Mouse (Mus musculus): Measurements from ENCODE around the gene Tnfaip1. TPM values are rescaled to one million over a fixed set of nuclear protein-coding genes. Genes with fewer than 3 reads are reported as not detected.
A peak's percentile ranks its signal among the peaks of the same experiment; 100 is the strongest.

Gene Tnfaip1
- polyA plus RNA-seq, 2 experiments from 2014 or later = 19.2 to 22.6 TPM

DNA sequence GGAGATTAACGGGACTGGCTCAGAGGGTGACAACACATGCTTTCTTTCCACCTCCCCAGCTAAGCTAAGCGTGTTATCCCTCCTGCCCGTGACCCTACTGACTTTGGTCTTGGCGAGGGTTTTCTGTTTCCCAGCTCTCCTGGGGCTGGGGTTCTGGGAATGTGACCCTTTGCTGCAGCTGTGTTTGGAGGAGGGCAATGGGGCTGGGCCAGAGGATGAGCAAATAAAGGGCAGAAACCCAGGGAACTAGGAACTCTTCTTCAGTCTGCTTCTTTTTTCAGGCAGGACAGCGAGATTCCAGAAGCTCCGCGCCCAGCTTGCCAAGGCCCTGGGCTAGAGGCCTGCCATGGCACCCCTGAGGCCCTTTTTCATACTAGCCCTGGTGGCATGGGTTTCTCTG is 37.1 kb downstream of the Tnfaip1 start, which contains the start of gene Vtn:
Vtn (plus strand) TSS at position 88 of the 400 bp plus-strand sequence.
- no peak for ATAC-seq

DNA sequence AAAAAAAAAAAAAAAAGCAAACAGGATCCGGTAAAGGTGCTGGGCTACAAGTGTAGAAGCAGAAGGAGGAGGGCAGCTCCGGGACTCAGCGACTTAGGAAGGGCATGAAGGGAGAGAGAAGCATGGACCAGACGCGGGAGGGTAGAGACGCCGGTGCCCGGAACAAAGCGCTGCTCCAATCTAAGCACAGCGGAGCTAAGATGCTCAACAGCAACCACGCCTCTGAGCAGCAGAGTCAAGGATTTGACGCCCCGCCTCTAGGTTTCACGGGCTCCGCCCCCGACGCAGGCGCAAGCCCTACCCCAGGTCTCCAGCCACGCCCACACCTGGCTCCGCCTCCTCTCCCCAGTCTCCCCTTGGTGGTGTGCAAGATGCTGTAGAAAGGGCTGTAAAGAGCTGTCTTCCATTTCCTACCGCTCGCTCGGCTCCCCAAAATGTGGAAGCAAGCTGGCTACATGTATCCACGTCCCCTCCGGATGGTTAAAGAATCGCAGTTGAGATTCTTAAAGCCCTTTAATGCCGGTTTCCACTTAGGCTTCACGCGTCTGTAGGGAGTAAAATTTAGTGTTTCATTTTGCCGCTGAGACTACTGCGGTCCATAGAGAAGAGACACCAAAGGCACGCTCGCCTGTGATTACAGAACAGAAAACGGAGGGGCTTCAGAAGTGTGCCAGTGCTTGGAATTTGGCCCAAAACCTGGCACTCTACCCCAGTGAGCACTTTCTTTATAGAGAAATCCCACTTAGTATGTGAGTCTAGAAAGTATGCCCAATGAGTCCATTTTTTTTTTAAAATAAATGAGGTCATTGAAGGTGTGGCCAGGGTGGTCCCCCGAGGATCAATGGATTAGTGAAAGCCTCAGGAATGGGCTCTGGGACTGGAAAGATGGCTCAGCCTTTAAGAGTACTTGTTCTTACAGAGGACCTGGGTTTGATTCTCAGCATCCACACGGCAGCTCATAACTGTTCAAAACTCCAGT is 38.3 kb downstream of the Tnfaip1 start, which contains the start of gene Sarm1:
Sarm1 (minus strand) TSS at position 211 of the 979 bp plus-strand sequence.
- ATAC-seq = peak; percentile 99

DNA sequence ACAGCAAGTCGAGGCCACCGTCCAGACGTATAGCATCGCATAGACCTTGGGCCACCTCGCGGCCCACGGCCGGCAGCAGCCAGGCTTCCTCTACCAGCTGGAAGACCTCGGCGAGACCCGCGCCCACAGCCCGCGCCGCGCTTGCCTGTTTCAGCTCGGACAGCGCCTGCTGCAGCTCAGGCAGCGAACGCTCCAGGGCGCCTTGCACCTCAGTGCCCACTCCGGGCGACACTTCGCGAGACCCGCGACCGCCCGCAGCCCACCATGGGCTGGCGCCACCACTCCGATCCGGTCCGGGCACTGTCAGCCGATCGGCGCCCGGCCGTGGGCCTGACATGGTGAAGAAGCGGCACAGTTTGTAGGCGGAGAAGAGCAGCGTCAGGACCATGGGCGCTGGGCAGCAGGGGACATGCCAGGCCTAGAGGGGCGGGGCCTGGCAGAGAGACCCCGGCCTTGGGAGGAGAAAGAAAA is 39.0 kb downstream of the Tnfaip1 start:
- ATAC-seq = no peak

DNA sequence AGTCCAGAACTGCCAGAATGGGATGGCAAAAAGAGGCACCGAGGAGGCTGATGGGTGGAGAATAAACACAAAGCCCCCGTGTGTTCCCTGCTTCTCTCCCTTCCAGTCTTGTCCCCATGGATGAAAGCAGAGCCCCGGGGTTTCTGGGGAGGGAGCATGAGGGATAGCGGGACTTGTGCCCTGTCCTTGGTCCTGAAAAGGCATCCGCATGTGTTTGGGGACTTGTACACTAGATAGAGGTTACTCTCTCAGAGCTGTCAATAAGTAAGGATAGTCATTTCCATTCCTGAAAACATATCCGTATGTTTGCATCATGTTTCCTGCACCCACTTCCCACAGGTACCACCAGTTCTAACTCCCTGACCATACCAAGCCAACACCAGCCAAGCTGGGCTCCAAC is 40.2 kb downstream of the Tnfaip1 start:
- no peak for ATAC-seq

DNA sequence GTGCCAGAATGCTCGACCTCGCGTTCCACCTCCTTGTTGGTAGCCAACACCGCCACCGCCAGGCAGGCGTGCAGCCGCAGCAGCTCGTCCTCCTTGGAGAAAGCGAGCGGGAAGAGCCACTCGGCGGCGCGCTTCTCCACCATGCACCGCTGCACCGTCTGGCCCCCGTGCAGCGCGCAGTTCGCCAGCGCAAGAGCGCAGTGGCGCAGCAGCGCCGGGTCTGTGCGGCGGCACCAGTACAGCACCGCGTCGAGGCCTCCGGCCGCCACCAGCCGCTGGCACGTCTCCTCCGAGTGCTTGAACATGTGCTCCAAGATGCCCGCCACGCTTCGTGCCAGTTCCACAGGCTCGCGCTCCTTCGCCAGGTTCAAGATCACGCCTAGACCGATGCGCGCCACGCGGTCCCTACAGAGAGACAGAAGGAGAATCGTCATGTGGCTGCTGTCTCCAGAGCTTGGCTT is 45.3 kb downstream of the Tnfaip1 start:
- no peak for ATAC-seq

DNA sequence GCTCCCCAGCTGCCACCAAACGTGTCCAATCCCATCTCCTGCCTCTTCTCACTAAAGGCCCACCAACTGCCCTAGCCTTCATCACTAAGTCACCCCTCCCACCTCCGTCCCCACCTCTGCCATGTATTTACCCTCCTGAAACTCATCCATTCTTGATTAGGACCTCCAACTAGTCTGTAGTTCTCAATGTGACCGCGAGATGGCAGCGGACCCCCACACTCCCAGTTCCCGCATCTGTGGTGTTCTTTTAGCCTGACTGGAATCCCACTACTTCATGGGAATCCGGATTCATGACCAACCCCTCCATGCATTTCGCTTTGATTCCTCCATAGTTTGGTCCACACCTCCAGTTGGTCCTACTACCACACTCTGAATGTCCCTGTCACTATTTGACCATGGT is 48.0 kb downstream of the Tnfaip1 start:
- ATAC-seq = peak; percentile 65

DNA sequence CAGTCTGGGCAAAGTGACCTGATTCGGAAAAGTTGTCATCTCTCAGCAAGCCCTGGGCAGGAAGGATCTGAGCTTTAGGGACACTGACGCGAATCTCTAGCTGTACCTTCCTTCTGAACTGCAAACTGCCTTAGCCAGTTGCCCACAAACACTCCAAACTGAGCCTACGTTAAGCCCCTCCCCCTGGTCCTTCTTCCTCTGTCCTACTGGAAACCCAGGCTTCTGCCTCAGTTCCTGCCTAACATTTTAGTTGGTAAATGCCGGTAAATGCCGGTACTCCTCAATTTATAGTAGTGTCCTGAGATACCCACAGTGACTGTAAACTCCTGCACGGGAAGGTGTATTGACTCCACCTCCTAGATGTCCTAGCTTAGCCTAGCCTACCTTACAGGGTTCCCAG is 52.5 kb downstream of the Tnfaip1 start:
- ATAC-seq = no peak

DNA sequence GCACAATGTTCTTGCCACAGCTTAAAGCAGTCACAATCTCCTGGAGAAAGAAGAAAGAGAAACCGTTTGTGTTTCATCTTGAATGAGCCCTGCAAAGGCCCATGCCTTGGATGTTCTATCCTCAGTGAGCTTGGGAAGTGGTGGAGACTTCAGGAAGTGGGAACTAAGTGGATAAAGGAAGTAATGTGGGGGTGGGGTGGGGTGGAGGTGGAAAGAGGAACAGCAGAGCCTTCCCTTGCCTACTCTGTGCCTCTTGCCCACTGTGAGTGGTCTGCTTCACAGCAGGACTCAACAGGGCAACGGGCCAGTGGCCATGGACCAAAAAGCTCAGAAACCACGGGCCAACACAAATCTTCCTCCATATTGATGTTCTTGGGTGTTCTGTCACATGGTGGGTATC is 60.8 kb downstream of the Tnfaip1 start:
- no peak for ATAC-seq

Other genes starting within 250 kb of the Tnfaip1 start
- gene BC030499, start 245.5 kb downstream of the Tnfaip1 start, polyA plus RNA-seq (2017; shearing (Covaris generic)) = under 1 TPM in 1 of 2 experiments, not detected in 1; 0.63 TPM
- gene Spag5, start 234.8 kb downstream of the Tnfaip1 start, polyA plus RNA-seq (2017; shearing (Covaris generic)) = 1 to 10 TPM; 2.8 to 4.3 TPM
- 10 to 100 TPM; 10.9 to 14.9 TPM for gene Aldoc, start 213.4 kb downstream of the Tnfaip1 start, polyA plus RNA-seq (2017; shearing (Covaris generic))
- 100 to 1,000 TPM in 1 of 2 experiments, 10 to 100 TPM in 1; 64.1 to 119 TPM for gene Pigs, start 207.9 kb downstream of the Tnfaip1 start, polyA plus RNA-seq (2017; shearing (Covaris generic))
- gene Unc119, start 192.8 kb downstream of the Tnfaip1 start, polyA plus RNA-seq (2017; shearing (Covaris generic)) = 10 to 100 TPM; 11.6 to 13.1 TPM
- under 1 TPM in 1 of 2 experiments, not detected in 1; 0.09 TPM for gene Foxn1, start 149.8 kb downstream of the Tnfaip1 start, polyA plus RNA-seq (2017; shearing (Covaris generic))
- gene Slc13a2, start 114.1 kb downstream of the Tnfaip1 start, polyA plus RNA-seq (2017; shearing (Covaris generic)) = not detected
- gene Slc46a1, start 70.6 kb downstream of the Tnfaip1 start, polyA plus RNA-seq (2017; shearing (Covaris generic)) = 1 to 10 TPM; 1.6 to 3.5 TPM
- 1 to 10 TPM in 1 of 2 experiments, under 1 TPM in 1; 0.63 to 1.3 TPM for gene Sarm1, start 38.6 kb downstream of the Tnfaip1 start, polyA plus RNA-seq (2017; shearing (Covaris generic))
- not detected for gene Vtn, start 37.2 kb downstream of the Tnfaip1 start, polyA plus RNA-seq (2017; shearing (Covaris generic))
- gene Sebox, start 32.9 kb downstream of the Tnfaip1 start, polyA plus RNA-seq (2017; shearing (Covaris generic)) = not detected
- 10 to 100 TPM; 51.4 to 71.8 TPM for gene Tmem199, start 24.2 kb downstream of the Tnfaip1 start, polyA plus RNA-seq (2017; shearing (Covaris generic))
- 10 to 100 TPM; 13.9 to 19.9 TPM for gene Poldip2, start 24.1 kb downstream of the Tnfaip1 start, polyA plus RNA-seq (2017; shearing (Covaris generic))
- gene Ift20, start within 50 bp of the Tnfaip1 start, polyA plus RNA-seq (2017; shearing (Covaris generic)) = 100 to 1,000 TPM; 121 to 138 TPM
- 10 to 100 TPM; 17.4 to 21.3 TPM for gene Tmem97, start 14.4 kb upstream of the Tnfaip1 start, polyA plus RNA-seq (2017; shearing (Covaris generic))
- 10 to 100 TPM; 17.9 to 35.2 TPM for gene Nlk, start 161.0 kb upstream of the Tnfaip1 start, polyA plus RNA-seq (2017; shearing (Covaris generic))
- gene Ccnq, start 215.4 kb upstream of the Tnfaip1 start, polyA plus RNA-seq (2017; shearing (Covaris generic)) = 10 to 100 TPM; 32.8 to 36.9 TPM

Data from CD4-positive, CD25-positive, alpha-beta regulatory T cell, adult 4 months (primary cell).